Mouse (Mus musculus): ENCODE data around the gene Fignl2.

Fignl2 gene

DNA sequence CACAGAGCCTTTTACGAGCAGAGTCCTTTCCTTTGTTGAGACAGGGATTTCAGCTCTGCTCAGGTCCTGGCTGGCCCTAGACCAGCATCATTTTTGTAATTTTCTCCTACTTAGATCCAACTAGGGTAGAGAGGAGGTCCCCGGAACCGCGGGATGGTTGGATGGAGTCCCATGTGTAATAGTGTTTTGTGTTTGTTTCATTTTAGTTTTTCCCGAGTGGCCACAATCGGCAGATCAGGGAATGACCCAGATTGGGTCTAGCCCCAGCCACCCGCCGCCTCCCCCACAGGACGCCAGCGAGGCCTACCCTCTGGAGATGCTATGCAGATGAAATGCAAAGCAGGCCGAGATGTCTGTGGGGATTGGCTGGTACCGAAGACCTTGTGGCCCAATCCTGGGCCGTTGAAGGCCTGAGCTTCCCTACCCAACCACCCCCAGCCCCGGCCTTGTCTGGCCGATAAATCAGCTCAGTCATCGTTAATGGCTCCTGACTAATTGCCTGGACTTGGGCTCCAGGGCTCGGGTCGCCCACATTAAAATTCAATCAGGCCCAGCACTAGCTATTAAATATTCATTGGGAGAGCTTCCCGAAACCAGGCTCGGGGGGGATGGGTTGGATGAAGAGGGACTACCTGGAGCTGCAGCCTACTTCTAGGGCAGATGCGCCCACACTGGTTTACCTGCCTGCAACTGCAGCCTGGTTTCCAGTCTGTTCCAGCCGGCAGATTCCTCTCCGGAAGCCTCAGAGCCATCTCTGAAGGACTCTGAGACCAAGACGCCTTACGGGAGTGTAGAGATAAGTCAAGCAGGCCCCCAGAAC is 14.7 kb upstream of the Fignl2 start:
- 49% methylated on average over 25 of the region's 25 CpGs for WGBS

DNA sequence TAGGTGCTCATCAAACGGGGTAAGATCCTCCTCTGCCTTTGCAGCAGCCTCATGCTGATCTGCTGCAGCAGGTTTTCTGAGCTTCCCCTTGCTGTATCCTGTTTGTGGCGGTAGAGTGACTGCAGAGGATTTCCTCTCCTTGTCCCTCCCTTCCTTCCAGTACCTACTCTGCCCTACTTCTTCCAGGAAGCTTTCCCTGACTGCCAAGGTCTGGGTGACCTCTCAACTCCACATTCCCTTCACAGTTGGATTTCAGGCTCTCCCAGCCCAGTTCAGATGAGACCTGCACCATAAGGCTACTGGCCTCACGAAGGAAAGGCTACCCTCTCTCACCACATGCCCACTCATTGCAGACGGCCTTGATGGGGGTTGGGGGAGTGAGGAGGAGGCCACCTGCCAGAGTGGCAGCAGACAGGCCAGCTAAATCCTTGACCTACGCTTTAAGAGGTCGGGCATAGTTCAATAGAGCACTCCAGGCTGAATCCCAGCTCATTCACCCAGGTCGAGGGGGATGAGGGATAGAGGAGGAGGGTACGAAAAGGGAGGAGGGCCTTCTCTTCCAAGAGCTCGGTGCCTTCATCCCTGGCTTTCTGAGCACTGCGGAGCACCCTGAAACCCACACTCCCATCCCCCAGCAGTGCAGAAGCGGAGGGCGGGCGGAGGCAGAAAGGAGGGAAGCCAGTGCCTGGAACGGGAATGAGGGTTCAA is 13.9 kb upstream of the Fignl2 start:
- 60% methylated on average over 14 of the region's 14 CpGs for WGBS

DNA sequence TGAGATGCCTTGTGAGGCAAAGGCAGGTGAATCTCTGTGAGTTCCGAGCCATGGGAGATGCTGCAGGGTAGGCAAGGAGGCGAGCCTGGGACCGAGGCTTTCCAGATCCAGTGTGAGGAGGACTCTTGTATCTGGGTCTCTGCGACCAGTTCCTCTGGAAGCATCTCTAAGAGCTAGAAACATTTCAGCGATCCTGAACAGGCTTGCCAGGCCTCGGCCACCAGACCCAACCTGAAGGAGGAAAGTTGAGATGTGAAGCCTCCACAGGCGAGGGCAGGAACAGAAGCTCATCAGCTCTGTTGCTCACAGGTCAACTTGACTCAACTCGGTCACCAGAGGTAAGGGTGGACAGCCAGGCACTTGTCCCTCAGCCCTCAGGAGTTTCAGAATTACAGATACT is 13.2 kb upstream of the Fignl2 start:
- WGBS, result 96% methylated on average over 8 of the region's 8 CpGs

DNA sequence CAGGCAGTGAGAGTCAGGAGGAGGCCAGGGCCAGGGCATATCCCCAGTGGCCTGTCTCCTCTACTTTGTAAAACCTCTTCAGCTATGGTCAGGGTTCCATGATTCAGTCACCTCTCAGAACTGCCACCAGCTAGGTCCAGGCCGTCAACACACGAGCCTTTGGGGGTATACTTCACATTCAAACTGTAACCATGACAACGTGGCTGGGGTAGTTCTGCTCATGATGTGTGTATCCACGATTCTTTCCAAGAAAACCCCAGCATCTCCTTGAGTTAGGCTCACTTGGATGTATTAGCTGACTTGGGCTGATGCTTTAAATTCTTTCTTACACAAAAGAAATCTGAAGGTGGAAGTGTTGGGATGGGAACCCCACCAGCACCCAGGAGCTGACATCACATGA is 9.9 kb upstream of the Fignl2 start:
- WGBS, result 40% methylated on average over 4 of the region's 4 CpGs

DNA sequence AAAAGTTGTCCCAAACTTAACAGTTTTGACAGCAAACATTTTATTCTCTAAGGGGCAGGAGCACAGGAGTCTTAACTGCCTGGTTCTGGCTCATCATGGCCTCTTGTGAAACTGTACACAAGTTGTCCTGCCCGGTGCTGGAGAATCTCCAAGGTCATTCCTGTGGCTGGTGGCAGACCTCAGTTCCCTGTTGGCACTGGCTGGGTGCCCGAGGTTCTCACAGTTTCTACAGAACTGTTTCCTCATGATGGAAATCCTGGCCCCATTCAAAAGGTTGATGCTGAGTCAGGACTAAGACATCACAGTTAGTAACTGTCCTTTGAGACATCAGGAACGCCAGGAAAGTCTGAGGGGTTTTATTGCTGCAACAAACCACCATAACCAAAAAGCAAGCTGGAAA is 8.6 kb upstream of the Fignl2 start:
- whole genome bisulfite sequencing, result 59% methylated on average over 3 of the region's 3 CpGs

DNA sequence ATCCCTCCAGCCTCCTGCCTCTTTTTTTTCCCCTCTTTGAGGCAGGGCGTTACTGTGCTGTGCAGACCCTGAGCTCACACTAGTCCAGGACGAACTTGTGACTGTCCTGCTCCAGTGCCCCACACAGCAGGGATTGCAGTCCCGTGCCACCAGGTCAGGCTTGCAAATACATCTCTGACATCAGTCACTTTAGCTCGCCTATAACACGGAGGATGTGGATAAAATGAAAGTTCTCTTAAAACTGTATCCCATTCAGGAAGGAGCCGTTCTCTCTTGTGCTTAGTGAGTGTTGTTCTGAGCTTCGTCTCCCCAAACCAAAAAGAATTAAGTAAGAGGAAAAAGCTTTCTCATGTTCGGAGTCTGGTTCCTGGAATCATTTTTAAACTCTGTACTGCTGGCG is 8.1 kb upstream of the Fignl2 start:
- WGBS, result 76% methylated on average over 9 of the region's 9 CpGs

DNA sequence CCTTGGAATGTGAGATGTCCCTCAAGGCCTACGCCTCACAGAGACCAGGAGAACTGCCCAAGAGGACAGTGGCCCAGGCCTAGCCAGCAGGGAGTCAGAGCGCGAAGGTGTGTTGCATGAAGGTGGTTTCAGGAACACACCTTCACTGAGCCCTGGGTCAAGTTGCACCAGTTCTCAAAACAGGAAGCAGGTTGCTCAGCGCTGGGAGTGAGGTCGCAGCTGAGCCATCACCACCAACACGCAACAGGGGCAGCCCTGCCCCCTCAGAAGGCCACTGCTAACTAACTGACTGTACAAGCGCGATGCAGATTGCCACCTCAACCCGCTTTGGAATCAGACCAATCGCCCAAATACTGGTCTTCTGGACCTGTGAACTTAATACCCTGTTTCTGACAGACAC is 6.1 kb upstream of the Fignl2 start:
- WGBS, result 89% methylated on average over 10 of the region's 10 CpGs

DNA sequence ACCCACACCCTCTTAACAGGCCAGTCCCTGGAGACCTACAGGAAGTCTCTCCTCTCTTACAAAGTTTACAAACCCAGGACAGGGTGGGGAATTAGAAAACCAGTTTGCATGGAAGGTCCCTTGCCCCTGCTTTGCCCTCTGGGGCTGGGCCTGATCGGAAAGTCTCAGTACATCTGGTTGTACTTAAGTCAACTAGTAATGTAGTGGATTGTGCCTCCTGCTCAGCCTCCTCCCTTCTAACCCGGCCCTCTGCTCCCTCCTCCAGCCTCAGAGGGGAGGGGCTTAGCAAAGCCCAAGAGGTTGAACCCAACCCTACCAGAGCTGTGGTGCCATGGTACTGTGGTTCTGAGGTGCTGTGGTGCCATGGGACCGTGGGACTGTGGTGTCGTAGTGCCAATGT is 3.9 kb upstream of the Fignl2 start:
- WGBS, result 78% methylated on average over 4 of the region's 4 CpGs

DNA sequence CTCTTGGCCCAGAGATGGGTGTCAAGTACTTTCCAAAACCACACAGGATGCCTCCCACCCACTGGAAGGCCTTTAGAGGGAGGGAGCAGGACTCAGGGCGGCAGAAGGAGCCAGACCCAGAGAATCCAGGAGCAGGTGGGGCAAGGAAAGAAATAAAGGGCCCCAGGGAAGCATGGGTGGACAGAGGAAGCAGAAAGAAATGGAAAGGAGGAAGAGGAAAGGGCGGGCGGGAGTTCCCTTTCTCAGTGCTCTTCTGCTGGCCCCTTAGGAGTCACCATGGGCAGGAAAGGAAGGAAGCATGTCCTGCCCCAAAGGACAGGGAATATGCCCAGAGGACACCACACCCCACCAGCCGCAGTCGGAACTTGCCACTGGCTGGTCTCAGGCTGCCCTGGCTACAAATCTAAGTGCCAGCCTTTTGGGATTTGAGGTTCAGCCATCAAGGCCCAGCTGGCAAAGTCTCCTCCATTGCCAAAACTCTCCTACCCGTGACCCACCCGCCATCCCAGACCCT is 2.7 kb upstream of the Fignl2 start:
- WGBS, result 86% methylated on average over 7 of the region's 7 CpGs

DNA sequence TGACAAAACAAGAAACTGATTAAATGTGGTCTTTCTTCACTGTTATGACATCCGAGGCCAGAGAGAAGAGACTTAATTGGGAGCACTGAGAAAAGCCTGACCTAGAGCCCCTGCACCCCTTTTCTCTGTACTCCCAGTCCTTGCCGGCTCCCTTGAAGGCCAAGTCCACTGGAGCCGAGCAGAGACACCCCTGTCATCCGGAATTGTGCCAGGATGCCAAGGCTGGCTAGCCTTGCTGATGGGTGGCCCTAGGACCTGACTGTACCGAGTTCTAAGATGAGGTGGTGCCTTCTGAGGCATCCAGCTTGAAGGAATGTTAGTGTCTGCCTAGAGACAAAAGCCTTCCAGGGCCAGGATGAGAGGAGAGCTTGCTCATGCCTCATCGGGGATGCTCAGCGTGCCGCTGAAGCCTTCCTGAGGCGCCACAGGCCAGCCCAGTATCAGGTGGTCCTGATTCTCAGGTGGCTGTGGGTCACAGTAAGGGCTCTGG is 1.7 kb upstream of the Fignl2 start:
- WGBS, result 87% methylated on average over 9 of the region's 9 CpGs

DNA sequence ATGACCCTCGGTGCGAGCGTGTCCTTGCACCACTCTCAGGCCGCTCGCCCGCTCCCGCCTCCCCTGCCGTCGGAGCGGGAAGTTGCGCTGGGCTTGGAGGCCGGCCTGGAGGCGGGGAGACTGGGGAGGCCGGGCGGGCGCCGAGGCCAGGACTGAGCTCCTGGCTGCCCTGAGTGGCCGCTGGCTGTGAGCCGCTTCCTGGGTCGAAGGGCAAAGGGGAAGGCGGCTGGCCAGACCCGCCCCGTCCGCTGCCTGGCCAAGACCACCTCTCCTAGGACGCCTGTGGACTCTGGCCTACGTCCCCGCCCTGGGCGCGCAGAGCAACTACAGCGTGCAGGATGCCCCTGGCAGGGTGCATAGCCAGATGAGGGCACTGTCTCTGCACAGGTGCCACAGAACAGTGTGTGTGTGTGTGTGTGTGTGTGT is 377 bp upstream of the Fignl2 start:
- WGBS, result 7% methylated on average over 30 of the region's 30 CpGs

DNA sequence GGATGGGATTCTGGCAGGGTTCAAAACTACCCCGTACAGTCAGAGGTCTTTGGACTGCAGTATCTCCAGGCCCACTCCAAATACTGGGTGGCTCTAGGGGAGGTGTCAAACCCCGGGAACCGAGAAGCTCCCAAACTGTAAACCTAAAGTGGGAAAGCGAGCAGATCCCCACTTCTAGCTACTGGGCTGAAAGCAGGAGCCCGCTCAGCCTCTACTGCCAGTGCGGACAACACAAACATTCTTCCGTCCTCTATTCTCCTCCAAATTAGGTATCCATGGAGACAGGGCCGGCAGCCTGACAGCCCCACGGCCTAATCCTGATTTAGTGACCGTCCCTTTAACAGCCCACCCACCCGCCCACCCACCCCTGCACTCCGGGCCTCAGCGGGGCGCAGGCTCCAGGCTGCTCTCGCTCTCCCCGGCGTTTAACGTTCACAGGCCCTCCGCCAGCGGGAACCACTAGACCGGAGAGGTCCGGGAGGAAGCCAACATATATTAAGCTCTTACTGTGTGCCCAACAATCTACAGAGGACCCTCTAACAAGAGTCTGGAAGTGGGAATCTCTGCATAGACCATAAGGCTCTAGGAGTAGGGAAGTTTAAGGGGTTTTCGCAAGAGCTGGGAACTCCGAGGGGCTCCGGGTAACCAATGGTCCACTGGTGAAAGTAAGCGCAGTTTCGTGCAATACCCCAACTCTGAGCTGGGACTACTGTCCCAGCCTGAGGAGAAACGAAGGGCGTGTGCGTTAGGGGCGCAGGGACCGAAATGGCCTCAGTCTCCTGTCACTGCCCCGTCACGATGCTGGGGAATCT is 1.2 kb downstream of the Fignl2 start:
- WGBS, result 20% methylated on average over 34 of the region's 34 CpGs

DNA sequence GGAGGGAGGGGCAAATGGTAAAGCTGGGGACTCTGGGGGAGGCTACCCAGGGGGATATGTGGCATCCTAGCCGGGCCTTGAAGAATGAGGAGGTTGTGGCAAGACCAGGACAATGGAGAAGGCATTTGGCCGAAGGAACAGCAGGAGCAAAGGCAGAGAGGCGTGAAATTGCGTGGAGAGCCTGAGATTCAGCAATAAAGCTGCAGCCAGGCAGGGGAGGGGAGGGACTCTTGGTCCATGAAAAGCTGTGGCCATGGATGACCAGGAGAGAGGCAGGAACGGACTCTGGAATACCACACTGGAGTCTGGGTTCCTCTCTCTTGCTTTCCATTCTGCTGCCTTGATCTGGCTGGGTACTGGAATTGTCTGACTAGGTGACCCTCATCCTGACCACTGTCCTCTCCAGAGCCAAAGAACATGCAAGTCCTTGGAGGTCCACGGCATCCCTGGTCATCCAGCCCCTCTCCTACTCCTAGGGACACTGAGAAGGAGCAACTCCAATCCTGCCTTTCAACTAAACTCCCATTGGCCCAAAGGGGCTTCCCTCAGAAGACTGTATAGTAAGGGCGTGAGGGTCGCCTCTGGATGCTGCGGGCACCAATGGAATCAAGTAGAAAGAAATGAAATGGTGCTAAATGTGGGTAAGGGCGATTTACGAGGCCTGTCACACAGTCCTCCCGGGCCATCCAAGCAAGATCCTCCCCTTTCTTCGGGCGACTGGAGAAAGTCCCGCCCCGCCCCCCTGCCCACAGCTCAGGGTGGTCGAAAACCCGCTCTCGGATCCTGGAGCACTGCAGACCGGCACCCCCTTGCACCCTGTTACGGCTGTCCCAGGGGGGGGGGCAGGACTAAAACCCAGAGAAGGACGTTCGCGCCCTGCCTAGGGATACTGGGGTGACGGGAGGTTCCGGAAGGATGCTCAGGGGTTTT is 2.0 kb downstream of the Fignl2 start:
- WGBS, result 46% methylated on average over 26 of the region's 26 CpGs

DNA sequence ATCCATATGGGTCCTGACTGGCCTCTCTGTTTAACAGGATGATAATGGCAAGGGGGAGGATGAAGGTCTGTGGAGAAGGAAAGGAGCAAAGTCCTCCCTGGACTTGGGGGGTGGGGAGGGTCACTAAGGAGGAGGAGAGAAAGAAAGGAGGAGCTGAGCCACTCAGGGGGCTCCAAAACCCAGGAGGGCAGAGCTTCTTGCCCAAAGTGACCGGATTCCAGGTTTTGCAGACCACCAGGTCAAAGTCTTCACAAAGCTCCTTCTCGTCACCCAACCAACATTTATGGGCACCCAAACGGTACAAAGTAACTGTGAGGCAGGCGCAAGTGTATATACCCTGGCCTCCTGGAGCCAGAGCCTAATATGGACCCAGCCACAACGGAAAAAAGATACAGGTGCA is 2.7 kb downstream of the Fignl2 start:
- 86% methylated on average over 5 of the region's 5 CpGs for WGBS

DNA sequence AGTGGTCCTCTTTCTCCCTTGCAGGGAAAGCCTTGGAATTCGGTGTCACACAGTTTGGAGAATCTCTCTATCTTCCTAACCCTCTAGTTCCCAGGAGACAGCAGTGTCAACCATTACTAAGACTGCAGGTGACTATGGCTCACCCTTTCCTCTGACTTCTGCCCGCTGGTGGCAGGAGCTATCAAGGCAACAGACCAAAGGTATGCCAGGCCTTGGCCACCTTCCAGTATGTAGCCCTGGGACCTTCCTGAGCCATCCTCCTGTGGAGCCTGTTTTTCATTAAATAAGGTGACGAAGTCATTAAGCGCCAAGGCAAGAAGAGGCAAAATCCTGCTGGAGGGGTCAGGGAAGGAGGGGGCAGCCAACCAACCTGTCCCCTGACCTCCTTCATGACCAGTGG is 3.2 kb downstream of the Fignl2 start:
- 92% methylated on average over 4 of the region's 4 CpGs for WGBS

DNA sequence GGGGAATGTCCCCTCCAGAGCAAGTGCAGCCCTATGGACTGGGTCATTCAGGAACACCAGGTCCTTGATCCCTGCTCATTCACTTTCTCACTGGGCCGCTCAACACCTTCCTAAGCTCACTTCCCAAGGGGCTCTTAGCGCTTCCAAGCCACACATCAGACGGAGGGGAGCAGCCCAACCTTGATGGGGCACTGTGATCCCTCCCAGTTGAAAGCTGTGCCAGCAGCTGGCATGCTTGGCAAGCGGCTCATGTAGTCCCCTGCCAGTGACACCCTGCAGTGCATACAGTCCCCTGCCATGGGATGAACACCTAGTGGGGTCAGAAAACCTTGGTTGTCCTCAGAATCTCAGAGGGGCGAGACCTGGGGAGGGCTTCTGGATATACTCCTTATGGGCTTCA is 4.3 kb downstream of the Fignl2 start:
- WGBS, result 85% methylated on average over 5 of the region's 5 CpGs

DNA sequence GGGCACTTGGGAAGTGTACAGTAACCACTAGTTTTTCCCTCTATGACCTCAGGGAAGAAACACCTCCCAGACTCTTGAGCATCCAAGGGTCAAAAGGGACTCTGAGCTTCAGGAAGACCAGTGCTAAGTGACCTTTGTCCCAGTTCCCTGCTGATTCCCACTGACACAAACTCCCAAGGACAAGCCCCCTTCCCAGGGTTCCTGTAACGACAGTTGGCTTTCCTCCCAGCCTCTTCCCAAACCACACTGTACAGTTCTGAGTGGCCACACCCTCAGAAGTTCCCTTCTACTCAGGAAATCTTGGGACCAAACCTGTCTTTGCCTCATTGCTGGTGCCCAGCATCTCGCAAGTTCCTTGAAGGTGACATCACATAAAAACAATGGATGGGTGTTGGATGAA is 5.6 kb downstream of the Fignl2 start:
- 70% methylated on average over 2 of the region's 2 CpGs for WGBS

DNA sequence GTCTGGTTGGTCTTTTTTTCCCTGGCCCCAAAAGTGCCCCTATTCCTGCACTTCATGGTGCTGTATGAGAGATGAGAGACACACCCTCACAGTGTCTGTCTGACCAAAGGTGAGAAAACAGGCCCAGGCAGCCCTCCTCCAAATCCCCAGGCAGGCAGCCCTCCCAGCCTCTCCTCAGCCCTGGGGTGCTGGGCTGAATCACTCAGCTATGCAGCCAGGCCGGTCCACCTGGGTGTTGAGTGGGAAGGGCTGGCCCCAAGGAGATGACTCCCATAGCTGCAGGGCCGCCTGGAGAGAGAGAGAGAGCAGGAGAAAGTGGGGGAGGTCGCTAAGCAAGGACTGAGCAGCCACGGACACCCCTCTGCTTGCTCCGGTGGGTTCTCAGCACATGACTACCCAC is 7.6 kb downstream of the Fignl2 start:
- 74% methylated on average over 5 of the region's 5 CpGs for WGBS

DNA sequence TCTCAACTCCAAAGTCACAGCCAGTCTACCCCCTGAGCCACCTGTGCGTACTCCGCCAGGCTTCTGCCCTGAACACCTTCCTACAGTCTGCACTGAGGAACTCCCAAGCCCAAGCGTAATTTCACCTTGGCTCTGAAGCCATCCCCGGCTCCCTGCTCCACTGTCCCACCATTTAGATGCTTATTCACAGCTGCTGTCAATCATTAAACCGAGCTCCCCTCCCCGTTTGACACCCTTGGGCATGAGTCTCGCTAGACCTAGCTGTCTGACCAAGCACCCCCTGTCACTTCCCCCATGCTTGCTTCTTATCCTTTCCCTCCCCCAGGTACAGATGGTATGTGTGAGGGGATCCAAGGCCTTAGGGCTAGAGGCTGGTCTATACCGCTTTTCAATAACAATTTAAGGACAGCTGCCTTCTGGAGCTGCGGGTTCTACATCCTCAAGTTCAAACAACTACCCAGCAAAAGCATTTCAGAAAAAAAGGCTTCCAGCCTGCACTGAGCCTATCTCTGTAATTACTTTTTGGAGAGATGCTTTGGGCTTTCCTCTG is 8.7 kb downstream of the Fignl2 start:
- WGBS, result 86% methylated on average over 9 of the region's 9 CpGs

DNA sequence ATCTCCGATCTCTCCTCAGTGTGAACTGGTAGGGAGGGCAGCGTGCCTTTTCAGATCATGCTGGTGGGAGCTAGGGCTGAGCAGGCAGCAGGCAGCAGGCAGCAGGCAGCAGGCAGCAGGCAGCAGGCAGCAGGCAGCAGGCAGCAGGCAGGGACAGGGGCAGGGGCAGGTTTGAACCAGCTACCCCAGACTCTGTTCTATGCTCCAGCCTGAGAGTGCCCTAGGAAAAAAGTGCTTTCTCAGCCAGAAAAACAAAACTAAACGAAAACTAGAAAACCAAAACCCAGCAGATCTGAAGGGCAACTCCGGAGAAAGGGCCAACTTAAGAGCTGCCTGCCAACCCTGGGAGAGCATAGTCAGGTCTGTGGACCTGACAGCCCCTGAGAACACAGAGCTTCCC is 9.7 kb downstream of the Fignl2 start:
- 75% methylated on average over 4 of the region's 4 CpGs for WGBS

DNA sequence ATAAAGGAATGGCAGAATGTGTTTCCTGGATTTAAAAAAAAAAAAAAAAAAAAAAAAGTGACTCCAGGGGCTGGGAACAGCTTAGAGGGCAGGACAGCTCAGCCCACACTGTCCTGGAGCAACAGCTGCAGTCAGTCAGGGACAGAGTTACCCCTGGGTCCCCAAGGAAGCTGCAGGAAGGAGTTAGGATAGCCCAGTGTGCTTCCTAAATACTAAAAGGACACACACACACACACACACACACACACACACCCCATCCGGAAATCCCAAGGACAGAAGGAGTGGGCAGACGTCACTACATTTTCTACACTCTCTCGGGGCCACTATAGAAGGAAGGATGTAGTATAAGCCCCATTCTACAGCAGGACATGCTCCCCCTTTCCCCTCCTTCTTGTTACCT is 10.3 kb downstream of the Fignl2 start:
- WGBS, result 81% methylated on average over 3 of the region's 3 CpGs
